Mouse (Mus musculus) lung, postnatal 14 days (tissue): ENCODE measurements at regions not wholly inside any gene's neighbourhood (a gene's known extent, or its start where the extent isn't known, plus 50 kb on each side); places are given as distances from the start of the nearest gene placed in this dataset.
A peak's percentile ranks its signal among the peaks of the same experiment; 100 is the strongest.
"Not testable (repeated sequence)": the region's sequence is repeated elsewhere in the genome, so short reads cannot be mapped to it uniquely, and the experiment has no call there.

Experiments used
- DNase-seq: peaks from one replicate; pipeline ENCODE4 v3.0.0; 2021

- DNase-seq, result no peak
Observed at GRCm38 (mm10) chr7:64027100-64027499, 88.4 kb upstream of the Klf13 start.

GRCm38 (mm10) chr7:64025155-64025554 lies 86.4 kb upstream of the Klf13 start:
- no peak for DNase-seq

GRCm38 (mm10) chr7:64024253-64024652 lies 85.5 kb upstream of the Klf13 start:
- peak; percentile 28 for DNase-seq

GRCm38 (mm10) chr7:64022711-64023468 lies 84.2 kb upstream of the Klf13 start:
- no peak for DNase-seq

GRCm38 (mm10) chr7:64021241-64022108 lies 82.8 kb upstream of the Klf13 start:
- DNase-seq, result peak; percentile 26

- DNase-seq, result no peak
Observed at GRCm38 (mm10) chr7:64018107-64018506, 79.4 kb upstream of the Klf13 start.

- no peak for DNase-seq
Observed at GRCm38 (mm10) chr7:64016874-64017273, 78.2 kb upstream of the Klf13 start.

GRCm38 (mm10) chr7:64015136-64015535 lies 76.4 kb upstream of the Klf13 start:
- DNase-seq, result not testable (repeated sequence)

GRCm38 (mm10) chr7:64014227-64014626 lies 75.5 kb upstream of the Klf13 start:
- DNase-seq, result no peak

GRCm38 (mm10) chr7:64013023-64013547 lies 74.4 kb upstream of the Klf13 start:
- no peak for DNase-seq

GRCm38 (mm10) chr7:64012268-64012601 lies 73.5 kb upstream of the Klf13 start:
- DNase-seq, result no peak

- DNase-seq, result peak; percentile 71
Observed at GRCm38 (mm10) chr7:64011563-64012267, 73.0 kb upstream of the Klf13 start.

- DNase-seq, result peak; percentile 60
Observed at GRCm38 (mm10) chr7:64010640-64011039, 71.9 kb upstream of the Klf13 start.

- peak; percentile 35 for DNase-seq
Observed at GRCm38 (mm10) chr7:64007766-64008165, 69.1 kb upstream of the Klf13 start.

GRCm38 (mm10) chr7:64006935-64007334 lies 68.2 kb upstream of the Klf13 start:
- DNase-seq, result no peak

- DNase-seq, result no peak
Observed at GRCm38 (mm10) chr7:64005765-64006164, 67.0 kb upstream of the Klf13 start.

GRCm38 (mm10) chr7:64003904-64004303 lies 65.2 kb upstream of the Klf13 start:
- no peak for DNase-seq

GRCm38 (mm10) chr7:64001611-64002111 lies 62.9 kb upstream of the Klf13 start:
- peak; percentile 56 for DNase-seq

- DNase-seq, result peak; percentile 65
Observed at GRCm38 (mm10) chr7:63998995-63999960, 60.6 kb upstream of the Klf13 start.

- DNase-seq, result no peak
Observed at GRCm38 (mm10) chr7:63997997-63998396, 59.3 kb upstream of the Klf13 start.

GRCm38 (mm10) chr7:63996581-63997098 lies 57.9 kb upstream of the Klf13 start:
- DNase-seq, result no peak
